Mouse (Mus musculus) hematopoietic stem cell, adult 5-6 weeks (primary cell): ENCODE measurements around the gene Gm45808. TPM values are rescaled to one million over a fixed set of nuclear protein-coding genes. Genes with fewer than 3 reads are reported as not detected.
"Not testable (repeated sequence)": the region's sequence is repeated elsewhere in the genome, so short reads cannot be mapped to it uniquely, and the experiment has no call there.

Experiments used
- ATAC-seq, 2 experiments: fragments of 125-278 bp in 1 of 2; replicated peaks in 1 of 2; 2 replicates each; pipeline ENCODE4 v1.8.0; 2016 to 2017; ENCODE audit warnings: inconsistent platforms in 2 of 2, mild to moderate bottlenecking in 2 of 2, moderate number of reproducible peaks in 2 of 2, low read depth in 1 of 2, moderate TSS enrichment in 1 of 2; ENCODE audit not compliant: low FRiP score in 2 of 2, poor library complexity in 2 of 2, severe bottlenecking in 2 of 2, insufficient read depth in 1 of 2, low TSS enrichment in 1 of 2
- total RNA-seq: library from RNA; stranded (forward); fragments of 172-1452, 232-1000 nt; gene quantifications from 2 replicates; pipeline ENCODE4 v1.2.3, GENCODE M21; 2017

Gm45808 gene
- not detected in 2 replicates for total RNA-seq

- no peak for ATAC-seq
Measured at GRCm38 (mm10) chr7:45486761-45487415, at the start of gene Gm45808. TSS of gene Gm45808 (minus strand) at chr7:45486811.

GRCm38 (mm10) chr7:45535676-45536075 is 49.1 kb upstream of the Gm45808 start:
- ATAC-seq, result no peak

DNA sequence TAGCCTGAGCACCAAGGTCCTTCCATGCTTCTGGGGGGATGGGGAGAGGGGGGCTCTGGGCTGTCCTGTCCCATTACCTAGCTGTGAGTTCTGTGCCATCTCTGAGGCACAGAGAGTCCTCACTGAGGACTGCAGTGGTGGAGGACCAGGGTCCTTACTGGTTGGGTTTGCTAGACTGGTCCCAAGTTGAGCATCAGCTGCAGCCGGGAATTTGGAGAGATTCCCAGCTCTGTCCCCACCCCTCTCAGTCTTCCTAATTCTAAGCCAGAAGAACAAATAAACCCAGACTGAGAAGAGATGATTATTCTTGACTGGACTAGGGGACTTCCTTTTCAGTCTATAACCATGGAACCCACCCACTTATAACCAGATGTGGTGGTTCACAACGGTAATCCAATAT is 44.0 kb upstream of the Gm45808 start:
- no peak for ATAC-seq

DNA sequence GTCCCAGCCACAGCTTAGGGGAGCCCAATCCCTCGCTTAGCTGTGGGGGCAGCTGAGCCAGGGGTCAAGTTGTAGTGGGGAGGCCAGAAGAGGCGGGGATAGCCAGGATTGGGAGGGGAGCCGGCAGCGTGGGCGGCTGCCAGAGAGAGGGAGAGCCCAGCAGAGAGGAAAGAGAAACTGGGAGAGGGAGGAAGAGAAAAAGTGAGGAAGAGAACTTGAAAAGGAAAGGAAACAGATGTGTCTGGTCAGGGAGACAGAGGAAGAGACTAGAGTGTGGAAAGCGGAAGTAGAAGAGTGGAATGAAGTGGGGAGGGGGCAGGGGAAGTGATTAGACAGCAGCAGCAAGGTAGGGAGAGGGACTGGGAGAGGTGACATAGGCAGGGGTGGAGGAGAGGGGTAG is 42.9 kb upstream of the Gm45808 start:
- peak in 1 of 2 experiments; percentile 8; a peak in 1 of 4 replicates for ATAC-seq

DNA sequence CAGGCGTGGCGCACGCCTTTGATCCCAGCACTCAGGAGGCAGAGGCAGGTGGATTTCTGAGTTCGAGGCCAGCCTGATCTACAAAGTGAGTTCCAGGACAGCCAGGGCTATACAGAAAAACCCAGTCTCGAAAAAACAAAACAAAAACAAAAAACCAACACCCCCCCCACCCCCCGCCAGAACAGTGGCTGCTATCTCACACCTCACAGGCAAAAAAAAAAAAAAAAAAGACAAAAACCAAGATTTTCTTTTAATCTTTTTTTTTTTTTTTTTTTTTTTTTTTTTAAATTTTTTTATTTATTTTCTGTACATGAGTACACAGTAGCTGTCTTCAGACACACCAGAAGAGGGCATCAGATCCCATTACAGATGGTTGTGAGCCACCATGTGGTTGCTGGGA is 40.6 kb upstream of the Gm45808 start:
- ATAC-seq, result not testable (repeated sequence)

GRCm38 (mm10) chr7:45526474-45527120 is 40.0 kb upstream of the Gm45808 start:
- ATAC-seq, result no peak

DNA sequence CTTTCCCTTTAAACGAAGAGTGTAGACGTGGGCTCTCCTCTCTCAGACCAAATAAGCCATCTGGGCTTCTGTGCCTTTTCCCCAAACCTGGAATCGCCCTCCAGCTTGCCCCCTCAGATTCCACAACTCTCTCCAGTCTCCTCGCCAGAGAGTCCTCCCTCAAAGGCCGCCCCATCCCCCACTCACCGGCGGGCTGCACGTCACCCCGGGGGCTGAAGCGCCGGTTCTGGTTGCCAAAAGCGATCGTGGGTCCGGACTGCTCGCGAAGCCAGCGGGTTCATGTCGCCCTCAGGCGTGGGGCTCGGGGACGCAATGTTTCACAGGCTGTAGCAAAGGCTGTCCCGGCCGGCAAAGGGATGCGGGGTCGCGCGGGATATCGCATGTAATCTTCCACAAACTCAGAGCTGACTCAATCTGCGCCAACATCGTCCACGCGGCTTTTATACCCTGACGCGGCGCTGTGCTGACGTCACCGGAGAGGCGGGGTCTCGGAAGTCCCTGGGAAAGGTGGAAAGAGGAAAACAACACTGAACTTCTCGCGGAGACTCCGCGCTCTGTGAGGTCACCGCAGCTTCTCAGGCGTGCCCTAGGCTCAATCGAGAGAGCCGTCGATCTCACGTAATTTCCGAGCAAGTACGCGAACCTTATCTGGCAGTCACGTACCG is 39.3 kb upstream of the Gm45808 start, which contains the start of the genes Ppp1r15a and Plekha4:
TSS of gene Ppp1r15a (minus strand) at position 460 of the 665 bp plus-strand sequence.
TSS of gene Plekha4 (plus strand) at position 522 of the 665 bp plus-strand sequence.
- peak; percentile 73 to 78 for ATAC-seq

GRCm38 (mm10) chr7:45524841-45525621 is 38.4 kb upstream of the Gm45808 start:
- peak; percentile 24 to 34; a peak in 1 of 4 replicates for ATAC-seq

GRCm38 (mm10) chr7:45523678-45524170 is 37.1 kb upstream of the Gm45808 start:
- ATAC-seq, result no peak

DNA sequence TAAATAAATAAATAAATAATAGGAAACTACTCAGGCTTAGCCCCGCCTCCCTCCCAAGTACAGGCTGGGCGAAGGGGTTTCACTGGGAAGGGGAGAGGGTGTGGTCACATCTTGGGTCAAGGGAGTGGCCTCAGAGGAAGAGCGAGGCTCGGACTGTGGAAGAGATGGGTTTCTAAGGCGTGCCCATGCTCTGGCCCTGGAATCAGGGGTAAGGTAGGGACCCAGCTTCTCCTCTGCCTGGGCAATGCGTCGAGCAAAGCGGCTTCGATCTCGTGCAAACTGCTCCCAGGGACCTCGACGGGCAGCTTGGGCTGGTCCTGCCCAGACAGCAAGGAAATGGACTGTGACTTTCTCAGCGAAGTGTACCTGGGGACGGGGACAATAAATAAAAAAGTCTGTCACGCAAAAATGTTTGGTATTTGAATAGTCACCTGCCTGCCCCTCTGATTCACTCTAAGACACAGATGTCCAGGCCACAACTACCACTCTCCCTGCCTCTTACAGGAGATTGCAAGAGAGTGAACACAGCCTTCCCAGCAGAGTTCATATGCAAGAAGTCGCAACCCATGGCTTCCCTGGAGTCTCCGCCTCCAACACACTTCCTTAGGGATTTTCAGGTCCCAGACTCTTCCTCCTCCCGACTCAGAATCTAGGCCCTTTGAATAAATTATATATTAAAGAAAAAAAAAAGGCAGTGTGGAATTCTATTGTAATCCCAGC is 36.5 kb upstream of the Gm45808 start:
- ATAC-seq, result no peak

DNA sequence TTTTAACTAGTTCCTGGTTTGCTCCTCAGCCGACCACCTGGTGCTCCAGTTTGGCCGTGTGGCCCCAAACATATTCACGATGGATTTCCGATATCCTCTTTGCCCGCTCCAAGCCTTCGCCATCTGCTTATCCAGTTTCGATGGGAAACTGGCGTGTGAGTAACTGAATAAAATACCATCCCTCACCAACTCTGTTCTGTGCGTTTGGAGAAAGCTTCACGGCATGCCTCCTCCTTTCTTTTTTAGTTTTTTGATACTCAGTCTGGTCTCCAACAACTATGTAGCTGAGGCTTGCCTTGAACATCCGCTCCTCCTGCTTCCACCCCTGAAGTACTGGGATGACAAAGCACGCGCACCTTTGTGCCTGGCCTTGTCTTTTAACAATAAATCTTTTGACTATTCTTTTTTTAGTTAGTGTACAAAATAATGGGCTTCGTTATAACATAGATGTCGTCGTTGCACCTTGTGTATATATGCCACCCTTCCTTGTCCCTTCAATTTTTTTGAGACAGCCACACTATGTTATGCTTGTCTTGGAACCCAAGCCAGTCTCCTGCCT is 35.7 kb upstream of the Gm45808 start:
- no peak for ATAC-seq

DNA sequence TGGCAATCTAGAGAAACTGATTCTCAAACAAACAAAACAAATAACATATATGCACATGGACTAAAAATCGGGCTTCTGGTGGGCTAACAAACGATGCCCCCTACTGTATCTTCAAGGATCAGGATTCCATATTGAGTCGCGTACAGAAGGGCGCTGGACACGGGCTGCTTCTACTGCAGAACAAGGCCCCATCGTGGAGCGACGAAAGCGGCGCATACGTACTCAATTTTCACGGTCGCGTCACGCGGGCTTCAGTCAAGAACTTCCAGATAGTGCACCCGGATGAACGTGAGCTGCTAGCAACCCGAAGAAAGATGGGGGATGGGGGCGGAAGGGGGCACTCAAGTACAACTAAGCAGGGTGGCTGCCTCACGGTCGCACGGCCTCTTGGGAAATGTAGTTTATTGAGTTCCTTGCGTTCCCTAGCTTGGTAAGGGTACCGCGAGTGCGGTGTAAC is 35.1 kb upstream of the Gm45808 start:
- ATAC-seq, result peak; percentile 49 to 72

DNA sequence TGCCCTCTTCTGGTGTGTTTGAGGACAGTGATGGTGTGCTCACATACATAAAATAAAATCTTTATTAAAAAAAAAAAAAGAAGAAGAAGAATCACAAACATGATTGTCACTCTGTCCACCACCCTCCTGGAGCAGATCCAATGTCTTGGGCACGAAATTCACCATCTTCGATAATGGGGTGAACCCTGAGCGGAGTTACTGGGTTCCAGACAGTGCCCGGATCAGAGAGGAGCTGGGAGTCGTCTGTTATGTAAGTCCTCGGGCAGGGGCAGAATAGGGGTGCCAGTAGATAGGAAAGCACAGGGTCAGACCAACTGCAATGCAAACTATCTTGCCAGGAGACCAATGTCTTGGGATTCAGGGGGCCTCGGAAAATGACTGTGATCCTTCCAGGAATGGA is 34.0 kb upstream of the Gm45808 start:
- ATAC-seq, result no peak

DNA sequence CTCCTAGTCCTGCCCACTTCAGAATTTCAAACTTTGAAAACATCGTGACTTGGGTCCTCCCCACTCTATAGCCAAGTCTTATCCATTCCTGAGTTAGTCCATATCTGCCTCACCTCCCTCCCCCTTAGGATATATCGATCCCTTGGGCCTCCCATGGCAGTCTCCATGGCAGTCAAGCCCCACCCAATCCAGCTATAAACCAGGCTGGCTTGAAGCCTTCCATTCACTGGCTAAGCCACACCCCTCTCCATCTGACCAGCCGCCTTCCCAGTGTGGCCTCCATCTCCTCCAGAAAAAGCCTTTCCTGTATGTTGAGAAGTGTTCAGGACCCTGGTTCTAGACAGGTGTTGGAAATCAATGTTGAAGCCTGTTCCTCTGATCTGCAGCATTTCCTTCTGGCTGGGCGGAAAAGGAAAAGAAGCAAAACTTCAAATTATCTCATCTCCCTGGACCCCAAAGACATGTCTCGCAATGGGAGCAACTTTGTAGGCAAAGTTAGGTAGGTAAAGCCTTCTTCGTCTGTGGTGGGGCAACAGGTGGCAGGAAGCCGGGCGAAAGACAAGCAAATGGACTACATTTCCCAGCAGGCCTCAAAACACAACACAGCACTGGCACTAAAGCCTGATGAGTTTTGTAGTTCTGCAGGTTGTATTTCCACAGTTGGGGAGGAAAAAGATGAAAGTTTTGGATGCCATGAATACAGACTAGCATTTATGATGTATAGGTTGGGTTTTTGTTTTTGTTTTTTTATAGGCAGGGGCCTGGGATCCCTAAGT is 32.9 kb upstream of the Gm45808 start:
- no peak for ATAC-seq

GRCm38 (mm10) chr7:45518618-45519017 is 32.0 kb upstream of the Gm45808 start:
- ATAC-seq, result no peak

- ATAC-seq, result not testable (repeated sequence)
Measured at GRCm38 (mm10) chr7:45516846-45517245, 30.2 kb upstream of the Gm45808 start.
